Mouse (Mus musculus): Measurements from ENCODE around the gene Oprl1.

- TF ChIP-seq ELF1 (IDR thresholded peaks at IDR 0.05; ENCODE audit: low read depth, low read length) (no peak), CHD2 (IDR thresholded peaks at IDR 0.05; ENCODE audit: low read length) (no peak), CTCF (conservative IDR thresholded peaks at IDR 0.05 in 1 of 2, IDR thresholded peaks at IDR 0.05 in 1 of 2; ENCODE audit: low read depth in 2 of 2, low read length in 2 of 2) (peak in 1 of 2 experiments; percentile 37; a peak in 2 of 4 replicates), E2F4 (IDR thresholded peaks at IDR 0.05; ENCODE audit: insufficient replicate concordance, low read depth, low read length) (no peak), USF2 (conservative IDR thresholded peaks at IDR 0.05; ENCODE audit: low read depth, low read length) (no peak), EP300 (IDR thresholded peaks at IDR 0.05; ENCODE audit: low read length) (no peak), TCF12 (IDR thresholded peaks at IDR 0.05; ENCODE audit: low read depth, low read length) (no peak)
Measured at GRCm38 (mm10) chr2:181720061-181720460, 5.2 kb downstream of the Oprl1 start.

All from CH12.LX (cell line).